Mouse (Mus musculus) lung, postnatal 14 days (tissue): ENCODE measurements around the gene Gm4175.
"Not testable (repeated sequence)": the region's sequence is repeated elsewhere in the genome, so short reads cannot be mapped to it uniquely, and the experiment has no call there.

ENCODE experiments used
- DNase-seq: peaks from one replicate; pipeline ENCODE4 v3.0.0; 2021

The Gm4175 gene

GRCm38 (mm10) chr7:21761375-21761774 is at the start of gene Gm4175:
TSS of gene Gm4175 (minus strand) at chr7:21761475.
- DNase-seq: not testable (repeated sequence)

DNA sequence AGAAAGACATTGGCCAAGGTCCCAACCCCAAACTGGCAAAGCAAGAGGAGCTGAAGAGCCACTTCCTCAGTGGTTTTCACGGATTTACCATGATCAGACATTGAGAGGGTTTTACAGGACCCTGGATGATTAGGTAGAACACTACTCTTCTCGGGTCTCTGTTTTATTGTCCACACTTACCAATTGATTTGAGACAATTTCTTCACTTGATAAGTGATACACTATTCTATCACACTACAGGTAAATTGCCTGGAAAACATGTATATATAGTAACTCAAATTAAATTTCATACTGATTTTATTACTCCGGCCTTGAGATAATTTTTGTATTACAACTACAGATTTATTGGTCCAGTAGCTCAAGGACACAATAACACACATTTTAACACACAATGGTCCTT is 35.4 kb upstream of the Gm4175 start, which contains the start of gene Gm4177:
TSS of gene Gm4177 (minus strand) at position 101 of the 400 bp plus-strand sequence.
- not testable (repeated sequence) for DNase-seq
